Mouse (Mus musculus) kidney, adult 2 months (tissue): Measurements from ENCODE around the gene Bex4.

ENCODE experiments used
- CTCF ChIP-seq: fragments of 200-500 bp; conservative IDR thresholded peaks from 2 replicates; pipeline ENCODE4 v1.5.1; 2011; ENCODE audit warnings: low read depth, mild to moderate bottlenecking, control low read depth, low read length, moderate library complexity, mixed read lengths; ENCODE audit not compliant: insufficient read depth, insufficient read length
- POLR2A ChIP-seq: fragments of 200-500 bp; IDR thresholded peaks from one replicate; pipeline ENCODE4 v1.6.1; 2011; ENCODE audit warnings: low read depth, low read length, control low read depth

- TF ChIP-seq POLR2A = no peak
- TF ChIP-seq CTCF = no peak
Measured at GRCm38 (mm10) chrX:136115015-136115414, 23.8 kb upstream of the Bex4 start.
